Mouse (Mus musculus): Measurements from ENCODE around the gene 5730596B20Rik.

DNA sequence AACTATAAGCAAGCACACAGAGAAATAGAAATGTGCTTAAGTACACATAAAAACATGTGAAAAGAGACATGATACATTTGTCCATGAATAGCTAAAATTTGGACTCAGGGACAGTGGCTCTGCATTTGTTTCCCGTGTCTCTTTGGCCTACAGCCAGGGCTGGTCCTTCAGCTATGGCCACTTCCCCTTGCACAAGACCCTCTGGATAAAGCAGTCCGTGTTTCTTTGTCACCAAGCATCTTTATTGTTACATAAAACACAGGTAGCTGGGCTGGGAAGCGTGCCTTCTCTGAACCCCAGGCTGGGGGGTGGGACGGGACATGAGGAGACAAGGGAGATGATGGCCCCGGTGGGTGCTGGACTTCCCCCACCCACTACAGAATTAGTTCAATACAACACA is 37.0 kb downstream of the 5730596B20Rik start:
- TF ChIP-seq CTCF (IDR thresholded peaks at IDR 0.05; ENCODE audit: low read depth, low read length) (no peak), POLR2A (IDR thresholded peaks at IDR 0.05; ENCODE audit: insufficient read depth, low read length) (no peak), EP300 (IDR thresholded peaks at IDR 0.05; ENCODE audit: insufficient read depth, low read depth, low read length) (no peak)

Data from ES-Bruce4 (cell line).